Mouse (Mus musculus) c-Kit-positive CD71-positive TER-119-positive erythroid progenitor cells, embryonic 14.5 days (primary cell): ENCODE data around the gene BC061237.
"Not testable (repeated sequence)": the region's sequence is repeated elsewhere in the genome, so short reads cannot be mapped to it uniquely, and the experiment has no call there.

Experiments
- DNase-seq: peaks from one replicate; pipeline ENCODE4 v3.0.0-alpha.2; 2013; ENCODE audit warnings: low spot score

BC061237 gene

GRCm38 (mm10) chr14:44492163-44492562 lies at the start of gene BC061237:
TSS of gene BC061237 (plus strand) at chr14:44492463.
- DNase-seq: not testable (repeated sequence)

- not testable (repeated sequence) for DNase-seq
Measured at GRCm38 (mm10) chr14:44517976-44518375, 25.7 kb downstream of the BC061237 start, which contains the start of gene Gm17093. TSS of gene Gm17093 (plus strand) at chr14:44518276.

GRCm38 (mm10) chr14:44547961-44548360 lies 55.7 kb downstream of the BC061237 start:
- not testable (repeated sequence) for DNase-seq
